Mouse (Mus musculus) hematopoietic stem cell, adult 5-6 weeks (primary cell): ENCODE results near the gene Bcl2. TPM values are rescaled to one million over a fixed set of nuclear protein-coding genes. Genes with fewer than 3 reads are reported as not detected.
"Not testable (repeated sequence)": the region's sequence is repeated elsewhere in the genome, so short reads cannot be mapped to it uniquely, and the experiment has no call there.

ENCODE experiments used
- ATAC-seq, 2 experiments: fragments of 125-278 bp in 1 of 2; replicated peaks in 1 of 2; 2 replicates each; pipeline ENCODE4 v1.8.0; 2016 to 2017; ENCODE audit warnings: inconsistent platforms in 2 of 2, mild to moderate bottlenecking in 2 of 2, moderate number of reproducible peaks in 2 of 2, low read depth in 1 of 2, moderate TSS enrichment in 1 of 2; ENCODE audit not compliant: low FRiP score in 2 of 2, poor library complexity in 2 of 2, severe bottlenecking in 2 of 2, insufficient read depth in 1 of 2, low TSS enrichment in 1 of 2
- total RNA-seq: library from RNA; stranded (forward); fragments of 172-1452, 232-1000 nt; gene quantifications from 2 replicates; pipeline ENCODE4 v1.2.3, GENCODE M21; 2017

Bcl2 gene
- total RNA-seq, 1 experiment from 2014 or later = 36.3 TPM

DNA sequence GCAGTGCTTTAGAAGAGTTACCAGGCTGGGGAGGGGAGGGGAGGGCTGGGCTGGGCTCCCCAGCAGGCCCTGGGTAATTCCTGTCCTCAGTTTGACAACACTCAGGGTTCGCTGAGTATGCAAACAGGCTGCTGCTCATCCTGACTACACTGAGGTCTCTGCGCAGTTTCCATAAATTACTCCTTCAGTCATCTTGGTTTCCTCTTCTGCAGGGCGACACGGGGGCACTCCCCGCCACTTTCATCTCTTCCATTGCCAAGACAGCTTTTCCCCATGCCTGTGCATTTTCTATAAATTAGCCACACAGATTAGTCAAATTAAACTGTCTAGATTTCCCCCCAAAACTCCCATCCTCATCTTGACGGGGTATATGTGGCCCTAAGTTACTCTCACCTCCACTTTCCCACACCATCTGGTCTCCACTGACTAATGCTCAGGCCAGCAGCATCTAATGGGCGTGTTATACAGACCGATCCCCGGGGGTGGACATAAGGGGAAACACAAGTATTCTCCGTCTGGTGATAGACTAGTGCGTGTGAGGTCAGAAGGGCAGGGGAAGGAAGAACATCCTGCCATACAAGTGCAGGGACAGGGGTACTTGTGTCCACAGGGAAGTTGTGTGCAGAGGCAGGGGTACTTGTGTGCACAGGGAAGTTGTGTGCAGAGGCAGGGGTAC is 152.9 kb downstream of the Bcl2 start:
- ATAC-seq = peak in 1 of 2 experiments; percentile 34; a peak in 1 of 4 replicates

DNA sequence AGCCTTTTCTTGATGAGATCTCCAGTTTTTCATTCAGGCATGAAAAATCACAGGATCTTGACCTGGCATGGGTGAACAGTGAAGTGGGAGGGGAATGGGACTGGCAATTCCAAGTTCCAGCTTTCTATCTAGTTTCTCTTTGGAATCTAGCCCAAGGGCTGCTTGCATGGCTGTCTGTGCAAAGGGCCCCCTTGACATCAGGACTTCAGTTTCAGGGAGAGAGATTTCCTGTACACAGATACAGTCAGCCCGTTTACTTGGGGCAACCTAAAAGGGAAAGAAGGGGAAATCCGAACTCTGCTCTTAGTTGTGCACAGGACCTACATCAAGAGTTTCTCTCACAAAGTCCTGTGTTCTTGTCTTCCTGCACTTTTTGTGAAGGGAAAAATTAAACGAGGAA is 154.0 kb downstream of the Bcl2 start:
- ATAC-seq = no peak

GRCm38 (mm10) chr1:106559116-106559605 is 154.9 kb downstream of the Bcl2 start:
- ATAC-seq = no peak

- ATAC-seq = 0 out of 4 replicates have a peak, but pooled peaks of 1 of the 2 experiments have one; percentile 23
Measured at GRCm38 (mm10) chr1:106555498-106556168, 158.4 kb downstream of the Bcl2 start.

DNA sequence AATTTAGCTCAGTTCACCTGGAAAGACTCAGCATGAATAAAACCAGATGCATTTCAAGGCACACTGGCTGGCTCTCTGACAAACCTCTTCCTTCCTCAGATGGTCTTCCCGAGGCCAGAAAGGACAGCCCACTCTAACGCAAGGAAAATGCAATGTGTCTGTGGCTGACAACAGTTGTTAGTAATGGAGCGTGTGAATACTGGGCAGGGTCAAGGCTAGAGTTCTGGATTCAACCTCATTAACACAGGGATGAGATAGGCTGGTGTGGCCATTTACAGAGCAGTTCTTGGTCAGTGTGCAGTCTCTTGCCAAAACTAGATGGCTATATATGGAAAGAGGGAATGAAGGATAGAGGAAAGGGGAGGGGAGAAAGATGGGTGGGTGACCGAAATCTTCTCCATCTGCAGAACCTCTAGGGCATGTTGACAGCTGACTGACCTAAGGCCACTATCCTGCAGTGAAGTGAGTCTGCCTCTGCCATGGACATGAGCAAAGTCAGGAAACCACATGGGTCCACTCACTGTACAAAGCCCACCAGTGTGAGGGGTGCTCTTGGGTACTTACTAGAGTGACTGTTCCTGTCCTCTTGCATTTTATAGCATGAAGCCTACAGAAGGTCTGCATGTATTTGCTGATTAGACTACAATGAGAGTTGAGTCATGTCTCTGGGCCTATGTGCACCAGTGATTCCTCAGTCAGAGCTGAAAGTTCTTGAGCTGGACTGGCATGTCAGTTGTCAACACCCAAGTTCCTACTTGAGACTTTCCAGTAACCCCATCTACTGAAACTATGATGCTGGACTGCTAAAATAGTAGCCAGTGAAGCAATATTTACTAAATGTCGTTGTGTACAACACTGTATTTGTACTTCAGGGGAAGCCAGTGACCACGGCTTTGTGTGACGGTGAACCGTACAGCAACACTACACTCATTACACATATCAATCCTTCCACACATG is 159.9 kb downstream of the Bcl2 start:
- no peak for ATAC-seq

- peak; percentile 26 to 30; a peak in 2 of 4 replicates for ATAC-seq
Measured at GRCm38 (mm10) chr1:106552856-106553255, 161.2 kb downstream of the Bcl2 start.

GRCm38 (mm10) chr1:106550580-106550979 is 163.5 kb downstream of the Bcl2 start:
- ATAC-seq = no peak

DNA sequence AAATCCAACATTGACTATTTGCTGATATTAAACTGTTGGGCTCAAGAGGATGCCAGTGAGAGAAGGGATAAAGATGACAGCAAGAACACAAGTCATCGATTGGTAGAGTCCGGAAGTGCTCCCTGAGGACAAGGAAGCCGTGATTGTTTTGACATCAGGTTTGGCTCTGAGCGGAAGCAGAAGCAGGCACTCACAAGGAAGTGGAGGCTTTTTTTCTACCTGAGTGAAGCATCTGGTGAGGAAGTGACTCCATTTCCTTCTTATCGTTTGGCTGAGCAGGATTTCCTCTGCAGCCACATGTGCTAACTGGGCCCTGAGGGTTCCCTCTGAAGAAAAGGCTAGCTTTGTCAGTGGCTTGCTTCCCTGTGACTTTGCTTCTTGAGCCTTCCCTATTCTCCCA is 165.0 kb downstream of the Bcl2 start:
- ATAC-seq = peak; percentile 73 to 80

DNA sequence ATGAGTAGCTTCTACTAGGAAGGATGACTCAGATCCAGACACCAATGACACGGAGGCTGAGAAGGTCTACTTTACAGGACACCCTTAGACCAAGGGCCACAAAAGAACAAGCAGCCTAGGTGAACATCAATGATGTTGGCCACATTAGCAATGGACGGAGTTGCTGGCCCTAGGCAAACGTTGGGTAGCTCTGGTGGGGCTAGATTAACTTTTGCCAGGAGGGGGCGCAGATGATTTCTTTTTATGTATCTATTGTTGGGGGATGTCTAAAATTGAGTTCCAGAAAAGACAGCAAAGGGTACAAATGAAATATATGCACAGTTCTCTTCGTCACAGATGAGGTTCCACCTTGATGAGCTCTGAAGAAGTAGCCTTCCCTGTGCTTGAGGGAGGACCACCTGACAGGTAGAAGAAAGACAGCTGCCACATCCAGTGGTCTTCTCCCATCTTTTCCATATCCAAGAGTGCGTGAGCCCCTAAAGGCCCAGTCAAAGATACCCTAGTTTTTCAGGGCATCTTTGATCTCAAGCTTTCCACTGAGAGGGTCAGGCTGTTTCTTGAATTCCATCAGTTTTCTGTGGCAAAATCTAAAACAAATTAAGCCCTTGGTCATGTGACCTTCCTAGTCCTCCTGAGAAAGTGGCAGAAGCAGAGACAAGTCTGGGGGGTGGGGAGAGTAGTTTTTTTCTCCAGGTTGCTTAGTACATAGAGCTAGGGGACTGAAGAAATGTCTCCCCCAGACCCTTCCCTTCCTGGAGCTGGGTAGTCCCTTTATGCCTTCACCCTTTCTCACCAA is 169.1 kb downstream of the Bcl2 start:
- ATAC-seq = peak in 1 of 2 experiments; percentile 39; a peak in 1 of 4 replicates

- ATAC-seq = no peak
Measured at GRCm38 (mm10) chr1:106542731-106543130, 171.3 kb downstream of the Bcl2 start.

GRCm38 (mm10) chr1:106541851-106542250 is 172.2 kb downstream of the Bcl2 start:
- ATAC-seq = no peak

DNA sequence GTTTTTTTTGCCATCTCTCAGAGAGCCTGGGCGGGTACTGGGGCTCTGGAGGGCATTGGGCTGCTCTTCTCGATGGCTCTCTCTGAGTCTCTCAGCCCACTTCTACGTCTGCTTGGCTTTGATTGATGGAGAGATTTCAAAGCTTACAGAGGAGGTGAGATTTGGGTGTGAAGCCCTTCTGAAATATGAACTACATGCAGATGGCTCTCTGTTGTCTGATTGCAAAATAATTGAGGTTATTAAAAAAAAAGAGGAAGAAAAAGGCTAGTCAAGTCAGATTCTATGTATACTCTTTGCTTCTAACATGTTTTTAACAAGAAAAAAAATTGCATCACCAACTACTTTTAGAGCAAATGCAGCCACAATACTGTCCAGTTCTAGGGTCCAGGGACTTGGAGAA is 173.9 kb downstream of the Bcl2 start:
- ATAC-seq = peak in 1 of 2 experiments; percentile 25; a peak in 2 of 4 replicates

GRCm38 (mm10) chr1:106539029-106539428 is 175.0 kb downstream of the Bcl2 start:
- no peak for ATAC-seq

- not testable (repeated sequence) for ATAC-seq
Measured at GRCm38 (mm10) chr1:106534835-106535234, 179.2 kb downstream of the Bcl2 start.

DNA sequence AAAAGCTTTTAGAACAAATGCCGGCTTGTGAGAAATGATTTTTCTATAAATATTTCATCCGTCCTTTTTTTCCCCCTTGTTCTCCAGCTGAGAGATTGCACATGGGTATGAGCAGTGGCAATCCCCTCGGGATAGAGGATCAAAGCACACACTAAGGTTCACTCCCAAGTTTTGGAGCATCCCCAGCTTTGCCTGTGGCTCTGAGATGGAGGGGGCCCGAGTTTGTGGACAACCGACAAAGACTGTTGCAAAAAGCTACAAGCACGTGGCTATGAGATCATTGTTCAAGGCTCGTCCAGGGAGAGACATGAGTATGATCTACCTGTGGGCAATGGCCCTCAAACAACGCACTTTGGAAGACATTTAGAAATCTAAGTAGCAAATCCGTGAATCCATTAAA is 184.5 kb downstream of the Bcl2 start:
- no peak for ATAC-seq

DNA sequence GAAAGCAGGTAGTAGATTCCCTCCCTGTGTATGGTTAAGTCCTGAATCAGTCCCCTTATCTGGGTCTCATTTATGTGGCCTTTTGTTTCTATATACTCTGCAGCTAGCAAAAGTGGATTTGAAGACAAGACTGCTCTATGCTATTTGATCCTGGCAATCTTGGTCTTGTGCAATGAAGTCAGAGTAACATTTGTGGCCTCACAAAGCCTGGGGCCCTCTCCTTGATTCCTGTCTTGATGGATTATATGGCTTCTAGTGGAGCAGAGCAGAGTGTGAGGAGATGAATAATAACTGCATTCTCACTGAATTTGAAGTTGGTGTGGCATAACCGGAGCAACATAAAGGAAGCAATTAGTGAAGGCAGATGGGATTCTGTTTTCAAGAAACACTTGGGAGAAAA is 186.5 kb downstream of the Bcl2 start:
- no peak for ATAC-seq

DNA sequence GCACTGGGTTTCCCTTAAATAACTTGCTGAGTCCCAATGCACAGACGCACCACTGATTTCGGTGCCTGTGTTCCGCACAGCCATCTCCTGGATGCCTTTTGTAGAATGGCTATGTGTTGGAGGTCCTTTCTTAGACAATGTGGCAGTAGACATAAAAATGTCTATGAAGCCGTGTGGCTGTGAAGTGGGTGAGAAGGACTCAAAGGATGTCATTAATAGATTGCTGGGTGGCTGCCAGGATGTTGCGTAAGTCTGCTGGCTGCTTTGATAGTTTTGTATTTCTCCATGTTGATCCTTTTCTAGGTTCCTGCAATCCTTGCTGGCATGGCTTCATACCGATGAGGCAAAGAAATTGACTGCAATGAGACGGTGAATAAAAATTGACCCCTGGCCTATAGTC is 187.3 kb downstream of the Bcl2 start:
- ATAC-seq = peak in 1 of 2 experiments; percentile 33; a peak in 1 of 4 replicates
